Mouse (Mus musculus) large intestine, adult 2 months (tissue): ENCODE results near the gene Cdk19. TPM values are rescaled to one million over a fixed set of nuclear protein-coding genes. Genes with fewer than 3 reads are reported as not detected.
"Not testable (repeated sequence)": the region's sequence is repeated elsewhere in the genome, so short reads cannot be mapped to it uniquely, and the experiment has no call there.

Experiments
- DNase-seq: peaks from one replicate; pipeline ENCODE4 v3.0.0-alpha.2; 2012; ENCODE audit warnings: low read depth, low spot score
- WGBS: fragments of 180-500 bp; shearing (Covaris S2); methylation state at CpG from one replicate; pipeline ENCODE4 v1.1.7; 2018; 5-methylcytosine and 5-hydroxymethylcytosine counted together
- polyA plus RNA-seq: library from polyadenylated mRNA; depleted of rRNA; stranded (reverse); fragments of >200 nt; gene quantifications from 2 replicates; pipeline ENCODE4 v1.2.3, GENCODE M21; 2012; rRNA removed

Gene Cdk19
- 3.6 and 5.0 TPM in 2 replicates for polyA plus RNA-seq

DNA sequence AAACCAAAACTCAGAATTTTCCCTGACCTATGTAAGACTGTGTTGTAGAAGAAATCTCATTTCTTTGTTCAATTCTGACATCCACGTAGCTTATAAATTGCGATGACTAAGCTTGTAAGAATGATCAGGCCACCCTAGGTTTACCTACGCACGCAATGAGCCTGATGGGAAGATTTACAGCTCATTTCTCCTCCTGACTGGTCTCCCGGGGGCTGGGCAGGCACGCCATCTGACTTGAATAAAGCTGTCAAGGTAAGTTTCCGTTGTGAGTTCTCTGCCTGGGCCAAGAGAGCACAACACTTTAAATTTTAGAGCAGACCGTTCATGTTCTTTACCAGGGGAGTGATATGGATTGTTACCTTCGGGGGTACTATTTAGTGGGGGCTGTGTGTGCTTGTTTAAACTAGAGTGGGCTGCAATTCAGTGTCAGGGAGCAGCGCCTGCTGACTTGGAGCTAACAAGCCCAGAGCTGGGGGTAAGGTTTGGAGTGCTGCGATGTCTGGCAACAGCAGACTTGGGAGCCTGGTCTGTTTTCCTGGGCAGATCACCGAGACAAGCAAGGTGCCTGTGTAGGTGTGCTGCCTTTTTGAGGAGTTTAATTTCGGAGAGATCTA is at the start of gene Cdk19:
Cdk19 (plus strand) TSS at position 214 of the 614 bp plus-strand sequence.
- WGBS: 52% methylated on average over 13 of the region's 13 CpGs
- no peak for DNase-seq

DNA sequence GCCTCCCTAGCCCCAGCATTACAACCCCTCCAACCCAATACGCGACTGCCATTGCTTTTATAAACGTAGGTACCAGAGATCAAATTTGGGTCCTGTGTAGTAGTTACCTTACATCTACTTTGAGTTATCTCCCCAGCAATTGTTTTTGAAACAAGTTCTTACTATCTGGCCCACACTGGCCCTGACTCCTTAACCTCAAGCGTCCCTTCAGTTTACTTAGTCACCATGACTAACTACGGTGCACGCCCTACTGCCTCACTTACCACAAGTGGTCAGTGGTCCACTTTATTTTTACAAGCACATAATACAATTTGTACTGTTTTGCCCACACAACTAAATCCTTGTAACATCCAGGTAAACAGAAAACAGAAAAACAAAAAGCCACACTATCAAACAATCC is 46.7 kb upstream of the Cdk19 start:
- no peak for DNase-seq
- 80% methylated on average over 6 of the region's 6 CpGs for WGBS

GRCm38 (mm10) chr10:40300648-40301171 is 38.7 kb upstream of the Cdk19 start:
- WGBS: under 1% methylated on average over 36 of the region's 36 CpGs
- DNase-seq: peak; percentile 59

GRCm38 (mm10) chr10:40301181-40302075 is 37.9 kb upstream of the Cdk19 start:
- DNase-seq: not testable (repeated sequence)
- WGBS: 1% methylated on average over 84 of the region's 91 CpGs

- under 1% methylated on average over 55 of the region's 55 CpGs for WGBS
- DNase-seq: peak; percentile 91
Observed at GRCm38 (mm10) chr10:40302140-40302985, 37.0 kb upstream of the Cdk19 start, which contains the start of gene Amd1. Amd1 (minus strand) TSS chr10:40302186.

DNA sequence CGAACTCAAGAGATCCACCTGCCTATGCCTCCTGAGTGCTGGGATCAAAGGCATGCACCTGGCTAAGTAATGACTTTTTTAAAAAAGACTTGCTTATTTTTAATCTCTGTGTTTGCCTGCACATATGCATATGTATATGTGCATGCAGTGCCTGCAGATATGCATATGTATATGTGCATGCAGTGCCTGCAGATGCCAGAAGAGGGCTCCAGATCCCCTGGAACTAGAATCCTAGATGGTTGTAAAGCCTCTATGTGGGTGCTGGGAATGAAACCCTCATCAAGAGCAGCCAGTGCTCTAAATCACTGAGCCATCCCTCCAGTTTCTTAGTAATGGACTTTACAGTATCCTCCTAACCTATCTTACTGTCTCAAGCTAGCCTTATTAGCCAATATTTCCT is 33.4 kb upstream of the Cdk19 start:
- WGBS: 87% methylated on average over 1 of the region's 1 CpGs

GRCm38 (mm10) chr10:40307826-40308583 is 31.4 kb upstream of the Cdk19 start:
- 31% methylated on average over 4 of the region's 4 CpGs for WGBS
- no peak for DNase-seq

More for the DNA sequence above, 33.4 kb upstream of the Cdk19 start:
- DNase-seq: no peak

DNA sequence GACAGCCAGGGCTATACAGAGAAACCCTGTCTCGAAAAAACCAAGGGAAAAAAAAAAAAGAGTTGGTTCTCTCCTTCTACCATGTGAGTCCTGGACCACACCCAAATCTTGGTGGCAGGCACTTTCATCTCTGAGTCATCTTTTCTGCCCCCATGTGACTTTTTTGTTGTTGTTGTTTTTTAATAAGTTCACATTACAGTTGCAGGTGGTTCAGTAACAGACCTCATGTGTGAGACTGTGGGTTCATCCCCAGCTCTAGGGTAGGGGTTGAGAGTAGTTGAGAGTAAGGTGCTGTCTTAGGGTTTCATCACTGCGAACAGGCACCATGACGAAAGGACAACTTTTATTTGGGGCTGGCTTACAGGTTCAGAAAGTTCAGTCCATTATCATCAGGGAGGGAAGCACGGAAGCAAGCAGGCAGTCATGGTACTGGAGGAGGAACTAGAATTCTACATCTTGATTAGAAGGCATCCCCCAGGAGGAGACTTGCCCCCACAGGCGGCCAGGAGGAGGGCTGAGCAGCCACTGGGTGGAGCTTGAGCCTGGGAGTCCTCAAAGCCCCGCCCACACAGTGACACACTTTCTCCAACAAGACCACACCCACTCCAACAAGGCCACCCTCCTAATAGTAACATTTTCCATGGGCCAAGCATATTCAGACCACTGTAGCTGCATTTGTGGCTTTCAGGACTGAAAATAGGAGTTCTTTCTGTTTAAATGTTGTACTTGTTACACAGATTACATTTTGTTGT is 29.3 kb upstream of the Cdk19 start:
- no peak for DNase-seq
- WGBS: 60% methylated on average over 6 of the region's 6 CpGs

DNA sequence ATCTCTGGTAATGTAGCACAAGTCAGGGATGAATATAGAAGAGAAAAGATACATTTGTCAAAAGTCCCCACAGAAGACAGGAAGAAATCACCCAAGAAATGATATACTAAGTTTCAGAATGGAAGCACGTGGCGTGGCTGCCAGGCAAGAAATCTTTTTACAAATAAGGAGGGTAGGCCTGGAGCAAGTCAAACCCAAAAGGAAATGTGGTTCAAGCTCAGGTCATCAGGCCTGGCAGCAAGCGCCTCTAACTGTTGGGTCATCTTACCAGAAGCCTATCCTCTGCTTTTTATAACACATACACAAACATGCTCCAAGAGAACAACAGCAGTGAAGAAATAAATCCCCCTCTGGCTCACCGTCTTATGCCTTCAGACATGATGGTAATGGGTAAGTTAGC is 26.6 kb upstream of the Cdk19 start:
- 82% methylated on average over 4 of the region's 4 CpGs for WGBS
- no peak for DNase-seq

- 73% methylated on average over 7 of the region's 7 CpGs for WGBS
- DNase-seq: no peak
Observed at GRCm38 (mm10) chr10:40316841-40317585, 22.4 kb upstream of the Cdk19 start.

DNA sequence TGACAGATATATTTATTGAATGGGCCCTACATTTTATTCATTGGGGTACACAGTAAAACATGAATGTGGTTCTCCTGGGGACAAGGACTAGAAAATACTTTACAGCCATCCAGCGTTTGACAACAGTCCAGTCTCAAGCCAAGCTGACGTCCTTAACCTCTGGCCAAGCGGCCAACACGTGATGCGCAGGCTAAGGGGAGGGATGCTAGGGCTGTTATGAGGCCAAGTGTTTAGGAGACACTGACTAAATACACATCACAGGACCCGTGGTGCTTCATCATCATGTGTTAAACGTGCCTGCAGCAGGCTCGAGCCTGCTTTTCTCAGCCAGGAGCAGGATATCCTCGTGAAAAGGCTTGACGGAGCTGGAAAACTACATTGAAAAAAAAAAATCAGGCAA is 19.1 kb upstream of the Cdk19 start:
- no peak for DNase-seq
- WGBS: 87% methylated on average over 10 of the region's 10 CpGs

DNA sequence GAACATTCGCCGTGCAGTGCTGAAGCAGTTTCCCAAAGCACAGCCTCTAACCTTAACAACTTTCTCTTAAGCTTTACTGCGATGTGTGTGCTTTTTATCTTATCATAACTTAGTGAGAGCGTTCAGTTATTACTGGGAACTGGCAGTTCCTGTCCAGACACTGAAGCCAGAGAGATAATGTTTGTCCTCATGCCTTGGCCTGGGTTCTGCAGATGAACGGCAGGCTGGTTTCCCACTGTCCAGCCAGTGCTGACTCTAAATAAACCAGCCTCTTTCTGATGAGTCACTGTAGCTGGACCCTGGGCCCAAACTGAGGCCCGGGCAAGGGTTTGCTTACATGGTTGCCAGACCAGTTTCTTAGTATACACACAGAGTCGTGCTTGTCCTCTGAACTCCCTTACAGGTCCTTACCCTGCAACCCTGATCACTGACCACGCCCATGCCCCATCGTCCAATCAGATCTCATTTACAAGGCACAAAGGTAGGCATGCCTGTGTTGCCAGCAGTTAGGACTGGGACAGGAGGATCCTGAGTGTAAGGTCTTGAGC is 11.3 kb upstream of the Cdk19 start:
- WGBS: 21% methylated on average over 9 of the region's 9 CpGs
- peak; percentile 93 for DNase-seq

- 87% methylated on average over 1 of the region's 1 CpGs for WGBS
- no peak for DNase-seq
Observed at GRCm38 (mm10) chr10:40330262-40330661, 9.1 kb upstream of the Cdk19 start.

DNA sequence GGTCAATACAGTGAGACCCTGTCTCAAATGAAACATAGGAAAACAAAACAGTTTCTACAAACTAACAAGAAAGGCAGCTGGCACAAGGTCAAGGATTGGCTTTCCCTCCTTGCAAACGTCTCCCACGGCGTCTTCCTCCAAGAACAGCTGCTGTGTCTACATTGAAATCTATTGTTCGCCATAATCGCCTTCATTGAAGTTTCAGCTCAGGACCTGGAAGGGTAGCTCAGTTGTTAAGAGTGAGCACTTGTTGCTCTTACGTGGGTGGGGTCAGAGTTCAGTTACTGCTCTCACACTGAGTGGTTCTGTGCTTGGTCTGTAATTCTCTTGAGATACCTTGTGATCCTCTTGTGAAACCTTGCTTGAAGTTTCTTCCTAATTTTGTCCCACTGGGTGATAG is 6.5 kb upstream of the Cdk19 start:
- no peak for DNase-seq
- 56% methylated on average over 6 of the region's 6 CpGs for WGBS

DNA sequence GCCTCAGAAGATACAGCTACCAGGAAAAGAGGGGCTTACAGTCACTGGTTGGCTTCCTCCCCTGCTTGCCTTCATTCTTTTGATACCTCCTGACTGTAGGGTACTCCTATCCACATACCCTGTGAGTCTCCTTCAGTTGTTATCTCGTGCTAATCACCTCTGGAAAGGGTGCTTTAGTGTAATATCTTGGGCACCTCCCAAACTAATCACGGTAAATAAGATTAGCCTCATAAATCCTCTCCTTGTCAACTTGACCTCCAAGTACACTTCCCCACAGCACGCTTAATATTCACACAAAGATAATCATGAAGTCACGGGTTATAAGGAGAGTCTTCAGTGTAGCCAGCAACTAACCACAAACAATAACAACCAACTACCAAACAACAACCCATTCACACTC is 2.7 kb downstream of the Cdk19 start:
- WGBS: 48% methylated on average over 4 of the region's 4 CpGs
- DNase-seq: no peak

GRCm38 (mm10) chr10:40346776-40347403 is 7.5 kb downstream of the Cdk19 start:
- 72% methylated on average over 3 of the region's 3 CpGs for WGBS
- no peak for DNase-seq

- no peak for DNase-seq
- 44% methylated on average over 9 of the region's 9 CpGs for WGBS
Observed at GRCm38 (mm10) chr10:40347461-40347954, 8.1 kb downstream of the Cdk19 start.
